Mouse (Mus musculus): ENCODE results near the gene Sds.

Gene Sds

DNA sequence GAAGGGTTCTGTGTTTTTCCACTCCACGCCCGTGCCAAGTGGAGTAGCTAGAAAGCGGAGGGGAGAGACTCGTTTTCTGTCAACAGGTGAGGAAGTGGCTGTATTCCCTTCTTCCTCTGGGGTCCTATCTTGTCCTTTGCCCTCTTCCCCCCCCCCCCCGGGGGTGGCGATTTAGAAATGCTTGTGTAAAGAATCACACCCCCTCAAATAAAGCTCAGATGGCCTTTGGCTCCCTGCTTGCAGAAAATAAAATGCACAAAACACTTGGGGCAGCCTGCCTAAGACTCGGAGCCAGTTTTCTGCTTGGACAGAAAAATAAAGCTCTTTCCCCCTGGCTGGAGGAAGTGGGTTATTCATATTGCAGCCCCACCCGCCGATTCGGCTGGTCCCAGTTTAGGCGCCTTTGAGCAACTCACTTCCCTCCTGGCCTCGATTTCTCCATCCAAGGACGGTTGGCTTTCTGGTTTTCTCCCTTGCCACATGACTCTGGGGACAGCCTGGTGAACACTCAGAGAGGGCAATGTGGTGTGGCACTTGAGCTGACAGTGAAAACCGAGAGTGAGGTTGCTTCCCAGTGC lies 35.4 kb downstream of the Sds start:
- no peak for ATAC-seq (ENCODE audit: insufficient number of reproducible peaks, low FRiP score, low TSS enrichment)

DNA sequence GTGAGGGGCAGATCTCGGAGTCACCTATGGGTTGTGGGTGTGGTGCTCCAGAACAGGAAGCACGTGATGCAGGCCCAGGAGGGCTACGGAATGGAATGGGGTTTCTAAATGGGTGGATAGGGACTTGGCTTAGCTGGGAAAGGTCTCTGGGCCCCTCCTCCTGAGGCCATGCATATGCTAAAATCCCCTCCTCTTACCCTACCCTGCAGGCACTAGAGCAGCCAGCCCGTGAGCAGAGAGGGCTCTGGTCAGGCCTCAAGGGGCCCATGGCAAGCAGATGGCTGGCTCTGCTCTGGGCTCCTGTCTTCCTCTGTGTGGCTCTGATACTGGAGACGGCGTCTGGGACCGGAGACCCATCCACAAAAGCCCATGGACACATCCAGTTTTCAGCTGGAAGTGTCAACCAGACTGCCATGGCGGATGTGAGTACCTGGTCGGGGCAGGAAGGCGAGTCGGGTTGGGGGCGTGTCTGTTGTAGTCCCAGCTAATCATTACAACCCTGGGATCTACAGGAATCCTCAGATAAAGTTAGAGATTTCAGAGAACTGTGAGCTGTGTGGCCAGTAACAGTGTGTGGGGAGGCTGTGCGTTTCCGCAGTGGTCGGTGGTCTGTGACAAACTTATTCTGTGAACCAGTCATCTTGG lies 36.7 kb downstream of the Sds start:
- no peak for ATAC-seq (ENCODE audit: insufficient number of reproducible peaks, low FRiP score, low TSS enrichment)

DNA sequence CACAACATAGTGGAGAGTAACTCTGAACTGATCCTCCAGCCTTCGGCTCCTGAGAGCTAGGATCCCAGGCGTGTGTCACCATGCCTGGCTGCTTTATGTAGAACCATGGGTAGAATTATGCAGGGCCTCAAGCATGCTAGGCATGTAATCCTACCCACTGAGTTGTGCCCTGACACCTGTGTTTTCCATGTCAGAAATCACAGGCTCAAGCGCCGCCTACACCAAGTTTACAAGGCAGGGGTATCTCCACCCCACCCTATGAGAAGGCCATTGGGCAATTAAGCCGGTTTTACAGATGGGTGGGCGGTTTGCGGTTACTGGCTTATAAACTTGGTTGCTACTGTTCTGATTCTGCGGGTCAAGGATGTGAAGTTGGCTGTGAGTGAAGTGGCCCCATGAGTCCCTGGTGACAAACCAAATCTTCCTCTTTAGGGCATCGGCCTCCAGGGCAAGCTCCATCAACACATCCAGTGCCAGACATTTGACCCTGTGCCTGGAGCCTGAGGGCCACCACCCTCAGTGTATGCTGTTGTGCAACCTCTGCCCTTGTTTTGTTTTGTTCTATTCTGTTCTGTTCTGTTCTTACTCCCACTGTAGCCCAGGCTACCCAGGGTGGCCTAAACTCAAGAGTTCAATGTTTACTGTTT lies 37.8 kb downstream of the Sds start:
- no peak for ATAC-seq (ENCODE audit: insufficient number of reproducible peaks, low FRiP score, low TSS enrichment)

DNA sequence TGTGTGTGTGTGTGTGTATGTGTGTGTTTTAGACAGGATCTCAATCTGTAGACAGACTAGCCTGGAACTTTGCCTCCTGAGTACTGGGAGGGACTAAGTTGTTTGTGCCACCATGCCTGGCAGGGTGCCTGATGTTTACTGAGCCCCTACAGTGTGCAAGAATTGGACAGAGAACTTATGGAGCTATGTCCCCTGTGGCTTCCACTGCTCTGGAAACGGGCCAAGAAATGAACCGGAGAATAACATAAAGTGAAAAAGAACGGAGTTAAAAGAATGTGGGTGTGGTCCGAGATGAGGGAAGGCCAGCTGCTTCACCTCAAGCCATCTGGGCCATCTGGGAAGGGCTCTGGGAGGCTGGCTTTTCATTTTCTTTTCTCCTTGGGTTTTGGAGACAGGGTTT lies 38.4 kb downstream of the Sds start:
- no peak for ATAC-seq (ENCODE audit: insufficient number of reproducible peaks, low FRiP score, low TSS enrichment)

DNA sequence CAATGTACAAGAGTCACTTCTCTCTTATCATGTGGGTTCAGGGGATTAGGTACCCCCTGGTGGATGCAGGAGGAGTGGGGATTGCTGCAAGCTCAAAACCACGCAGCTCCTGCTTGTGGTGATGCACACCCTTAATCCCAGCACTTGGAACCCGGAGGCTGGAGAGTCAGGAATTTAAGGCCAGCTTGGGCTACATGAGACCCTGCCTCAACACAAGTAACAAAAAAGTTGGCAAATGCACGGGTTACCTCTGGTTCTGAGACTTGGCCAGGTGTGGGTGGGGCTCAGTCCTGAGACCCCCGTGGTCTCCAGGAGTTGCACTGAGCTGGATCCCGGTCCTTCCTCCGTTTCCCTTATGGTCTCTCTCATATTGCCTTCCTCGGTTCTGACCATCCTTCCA lies 39.1 kb downstream of the Sds start:
- no peak for ATAC-seq (ENCODE audit: insufficient number of reproducible peaks, low FRiP score, low TSS enrichment)

DNA sequence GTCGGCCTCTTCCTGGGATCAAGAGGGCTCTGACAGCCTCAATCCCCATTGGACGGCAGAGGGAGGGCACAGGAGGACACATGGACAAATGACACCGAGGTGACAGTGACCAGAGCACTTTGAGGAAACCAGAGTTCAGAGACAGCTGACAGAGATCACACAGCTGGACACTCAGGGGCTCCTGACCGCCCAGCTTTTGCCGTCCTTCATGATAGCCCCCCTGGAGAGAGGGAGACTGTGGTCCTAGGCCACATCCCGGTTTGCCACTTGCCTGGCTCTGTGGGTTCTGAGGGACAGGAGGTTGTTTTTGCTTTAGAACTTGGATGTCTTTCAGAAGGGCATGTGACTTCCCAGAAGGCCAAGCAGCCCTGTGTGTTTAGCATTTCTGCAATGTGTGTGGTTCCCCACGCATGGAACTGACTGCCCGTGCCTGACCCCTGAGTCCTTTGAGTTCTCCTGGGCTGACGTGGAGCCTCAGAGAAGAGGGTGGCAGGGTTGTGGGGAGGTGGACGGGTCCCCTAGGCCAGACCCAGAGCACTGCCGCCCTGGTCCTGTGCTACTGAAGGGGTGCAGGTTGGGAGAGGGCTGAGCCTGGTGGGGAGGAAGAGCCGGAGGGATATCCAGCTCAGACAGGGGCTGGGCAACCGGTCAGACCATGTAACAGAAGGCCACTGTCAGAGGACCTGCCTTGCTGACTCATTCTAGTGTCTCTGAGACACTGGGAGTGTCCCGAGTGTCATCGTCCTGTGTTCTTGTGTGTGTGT lies 40.1 kb downstream of the Sds start:
- no peak for ATAC-seq (ENCODE audit: insufficient number of reproducible peaks, low FRiP score, low TSS enrichment)

DNA sequence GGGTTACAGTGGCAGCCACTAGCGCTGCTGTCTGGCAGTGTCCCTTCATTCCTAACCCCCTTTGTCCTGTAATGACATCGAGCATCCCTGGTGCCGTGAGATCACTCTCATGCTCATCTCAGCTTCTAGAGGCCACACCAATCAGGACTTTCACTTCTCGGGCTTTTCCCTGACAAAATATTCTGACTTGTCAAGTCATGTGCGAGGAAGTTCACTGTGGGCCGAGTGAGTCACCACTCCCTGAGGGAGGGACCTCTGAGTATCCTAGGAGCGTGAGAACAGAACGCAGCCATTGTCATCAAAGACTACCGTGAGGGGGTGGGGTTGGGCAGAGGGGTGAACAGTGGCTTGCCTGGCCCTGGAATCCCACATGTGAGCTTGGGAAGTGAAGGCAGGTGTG lies 41.2 kb downstream of the Sds start:
- no peak for ATAC-seq (ENCODE audit: insufficient number of reproducible peaks, low FRiP score, low TSS enrichment)

DNA sequence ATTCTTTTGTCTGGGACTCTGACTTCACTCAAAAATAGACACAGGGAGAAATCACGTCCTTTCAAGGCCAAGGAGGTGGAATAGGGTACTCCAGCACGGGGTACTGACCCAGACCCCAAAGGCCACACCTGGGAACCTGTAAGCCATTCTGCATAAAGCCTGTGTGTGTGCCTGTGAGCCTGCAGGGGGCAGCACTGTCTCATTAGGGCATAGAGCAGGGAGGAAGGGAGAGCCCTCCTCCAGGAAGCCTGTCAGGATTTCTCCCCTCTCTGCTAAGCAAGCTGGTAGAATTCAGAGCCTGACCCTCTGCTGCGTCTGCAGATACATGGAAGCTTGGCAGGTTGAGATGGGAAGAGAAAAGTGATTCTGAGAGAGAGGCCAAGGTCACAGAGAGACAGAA lies 46.3 kb downstream of the Sds start:
- no peak for ATAC-seq (ENCODE audit: insufficient number of reproducible peaks, low FRiP score, low TSS enrichment)

DNA sequence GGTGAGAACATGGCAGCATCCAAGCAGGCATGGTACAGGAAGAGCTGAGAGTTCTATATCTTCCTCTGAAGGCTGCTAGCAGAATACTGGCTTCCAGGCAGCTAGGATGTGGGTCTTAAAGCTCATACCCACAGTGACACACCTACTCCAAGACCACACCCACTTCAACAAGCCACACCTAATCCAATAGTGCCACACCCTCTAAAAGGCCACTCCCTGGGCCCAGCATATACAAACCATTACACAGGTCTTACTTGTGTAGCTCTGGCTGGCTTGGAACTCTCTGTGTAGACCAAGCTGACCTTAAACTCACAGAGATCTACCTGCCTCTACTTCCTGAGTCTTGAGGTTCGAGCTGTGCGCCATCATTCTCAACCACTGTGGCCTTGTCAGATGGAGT lies 48.4 kb downstream of the Sds start:
- no peak for ATAC-seq (ENCODE audit: insufficient number of reproducible peaks, low FRiP score, low TSS enrichment)

DNA sequence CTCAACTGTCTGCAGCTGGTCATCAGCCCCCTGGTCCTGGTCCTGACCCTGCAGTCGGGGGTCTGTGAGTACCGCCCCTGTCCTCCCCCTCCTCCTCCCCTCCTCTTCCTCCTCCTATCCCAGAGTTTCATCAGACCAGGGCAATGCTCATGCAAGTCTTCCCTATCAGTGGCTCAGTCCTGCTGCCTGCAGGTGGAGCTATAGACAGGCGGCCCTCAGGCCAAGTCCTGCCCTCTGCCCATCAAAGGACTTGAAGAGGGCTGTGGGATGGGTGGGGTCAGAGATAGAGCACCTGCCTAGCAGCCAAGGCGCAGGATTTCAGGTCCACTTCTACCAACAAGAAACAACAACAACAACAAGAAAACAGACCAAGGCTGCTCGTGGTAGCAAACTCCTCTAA lies 49.4 kb downstream of the Sds start:
- ATAC-seq (ENCODE audit: insufficient number of reproducible peaks, low FRiP score, low TSS enrichment) = no peak

DNA sequence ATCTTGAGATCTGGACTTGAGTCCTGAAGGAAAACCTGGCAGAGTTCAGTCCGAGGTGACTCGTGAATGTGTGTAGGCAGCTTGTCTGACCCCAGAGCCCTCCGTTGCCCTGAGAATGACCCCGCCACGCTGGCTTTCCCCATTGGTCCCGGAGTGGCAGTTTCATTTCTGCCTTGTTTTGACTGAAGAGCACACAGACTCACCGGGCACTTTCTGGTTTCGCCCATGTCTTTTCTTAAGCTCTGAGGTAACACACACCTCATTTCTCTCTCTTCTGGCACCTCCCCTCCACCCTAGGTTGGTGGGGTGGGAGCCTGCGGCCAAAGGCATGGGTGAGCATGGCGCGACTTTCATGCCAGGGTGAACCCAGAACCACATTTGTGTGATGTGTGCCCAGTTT lies 50.0 kb downstream of the Sds start:
- no peak for ATAC-seq (ENCODE audit: insufficient number of reproducible peaks, low FRiP score, low TSS enrichment)

DNA sequence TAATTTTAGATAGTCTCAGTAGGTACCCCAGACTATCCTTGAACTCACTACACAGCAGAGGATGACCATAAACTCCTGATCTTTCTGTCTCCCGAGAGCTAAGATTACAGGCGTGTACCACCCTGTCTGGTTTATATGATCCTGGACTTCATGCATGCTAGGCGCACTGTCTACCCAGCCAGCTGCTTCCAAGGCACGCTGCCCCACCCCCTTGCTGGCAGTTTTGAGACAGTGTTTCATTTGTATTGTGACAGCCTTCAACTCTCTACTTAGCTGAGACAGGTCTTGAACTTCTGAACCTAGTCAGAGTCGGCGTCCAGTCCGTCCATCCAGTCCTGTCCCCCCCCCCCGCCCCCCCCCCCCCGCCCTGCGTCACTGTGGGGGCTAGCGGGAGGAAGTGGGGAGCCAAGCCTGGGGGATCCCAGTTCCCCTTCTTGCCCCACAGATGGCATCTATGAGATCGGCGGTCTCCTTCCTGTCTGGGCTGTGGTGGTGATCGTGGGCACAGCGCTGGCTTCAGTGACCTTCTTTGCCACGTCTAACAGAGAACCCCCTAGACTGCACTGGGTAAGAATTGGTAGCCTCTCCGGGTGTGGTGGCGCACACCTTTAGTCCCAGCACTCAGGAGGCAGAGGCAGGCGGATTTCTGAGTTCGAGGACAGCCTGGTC lies 51.1 kb downstream of the Sds start:
- ATAC-seq (ENCODE audit: insufficient number of reproducible peaks, low FRiP score, low TSS enrichment) = no peak

DNA sequence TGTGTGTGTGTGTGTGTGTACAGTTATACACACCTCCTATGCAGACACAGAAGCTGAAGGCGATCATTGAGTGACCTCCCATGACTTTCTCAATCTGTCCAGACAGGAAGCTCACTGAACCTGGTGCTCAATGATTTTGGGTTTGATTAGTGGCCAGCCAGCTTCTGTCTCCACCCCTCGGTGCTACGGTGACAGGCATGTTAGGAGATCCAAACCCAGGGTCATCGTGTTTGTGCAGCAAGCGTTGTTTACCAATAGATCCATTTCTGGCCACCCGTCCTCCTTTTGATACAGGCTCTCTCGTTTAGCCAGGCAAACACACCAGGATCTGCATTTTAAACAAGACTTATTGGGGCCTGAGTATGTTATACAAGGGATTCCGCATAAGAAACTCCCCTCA lies 55.3 kb downstream of the Sds start:
- no peak for ATAC-seq (ENCODE audit: insufficient number of reproducible peaks, low FRiP score, low TSS enrichment)

Measured in cerebellum, adult (tissue).